In genomic region chr7:112336769-112337168, GRCm38 (mm10) we compare ENCODE assay signal across 8 mouse cellular contexts.
DNase-seq lines count a peak whose midpoint lies in the region; ATAC-seq and TF ChIP-seq lines count a peak whose summit lies in the region.

No protein-coding gene starts in this region.

- ATAC-seq in limb, embryonic 11.5 days (ENCODE audit: insufficient number of reproducible peaks, low FRiP score, low TSS enrichment, low read depth), result no peak
- ATAC-seq in intestine, postnatal 0 days, result no peak

- H3K9me3 ChIP-seq in limb, embryonic 11.5 days (ENCODE audit: control insufficient read depth, low read length), result no peaks in the 10 kb centered on the region
- no peaks in the 10 kb centered on the region for H3K9me3 ChIP-seq in limb, embryonic 10.5 days (replicated peaks)
- no peaks in the 10 kb centered on the region for H3K9me3 ChIP-seq in intestine, postnatal 0 days (ENCODE audit: control insufficient read depth)

- TF ChIP-seq POLR2A in olfactory bulb, adult 2 months (IDR thresholded peaks at IDR 0.05; ENCODE audit: insufficient read depth, low read depth, low read length), result no peak

- WGBS in limb, embryonic 11.5 days, result 75% methylated on average over 15 of the region's 15 CpGs
- WGBS in limb, embryonic 10.5 days, result 78% methylated on average over 15 of the region's 15 CpGs
- WGBS in intestine, postnatal 0 days, result 68% methylated on average over 15 of the region's 15 CpGs
- whole genome bisulfite sequencing in olfactory bulb, adult 2 months, result 27% methylated on average over 15 of the region's 15 CpGs

- no peaks in the 10 kb centered on the region for H3K36me3 ChIP-seq in limb, embryonic 11.5 days (ENCODE audit: control insufficient read depth, insufficient read depth, low read length)
- no peaks in the 10 kb centered on the region for H3K36me3 ChIP-seq in limb, embryonic 10.5 days
- H3K36me3 ChIP-seq in intestine, postnatal 0 days (ENCODE audit: control insufficient read depth, insufficient read depth), result peaks cover 17% of the 10 kb centered on the region

- TF ChIP-seq CTCF in intestine, postnatal 0 days (IDR thresholded peaks at IDR 0.05; ENCODE audit: low read depth), result no peak
- no peak for TF ChIP-seq CTCF in olfactory bulb, adult 2 months (IDR thresholded peaks at IDR 0.05; ENCODE audit: insufficient read depth, low read depth, low read length)

- H3K27me3 ChIP-seq in limb, embryonic 11.5 days (ENCODE audit: control insufficient read depth, insufficient read depth, low read length), result no peaks in the 10 kb centered on the region
- H3K27me3 ChIP-seq in limb, embryonic 10.5 days (ENCODE audit: low read depth, poor library complexity, severe bottlenecking), result 0 out of 2 replicates have a peak, but pooled peaks cover 7% of the 10 kb centered on the region
- H3K27me3 ChIP-seq in intestine, postnatal 0 days (replicated peaks; ENCODE audit: control insufficient read depth, insufficient read depth, low read length), result no peaks in the 10 kb centered on the region

- H3K4me3 ChIP-seq in limb, embryonic 11.5 days (ENCODE audit: low read depth, low read length), result no peak overlapping the region
- no peak overlapping the region for H3K4me3 ChIP-seq in limb, embryonic 10.5 days
- no peak overlapping the region for H3K4me3 ChIP-seq in intestine, postnatal 0 days (ENCODE audit: low read depth, low read length)
- no peak overlapping the region for H3K4me3 ChIP-seq in olfactory bulb, adult 2 months (ENCODE audit: insufficient read depth, low read depth, low read length)

- peak; percentile 28 for DNase-seq in limb, embryonic 11.5 days (ENCODE audit: low spot score)
- DNase-seq in limb, embryonic 10.5 days (ENCODE audit: low spot score), result no peak
- DNase-seq in gastrocnemius, adult 18-20 months (ENCODE audit: low spot score), result peak; percentile 67
- no peak for DNase-seq in ovary, postnatal 10 days (ENCODE audit: low spot score)
- DNase-seq in cerebellum, postnatal 25 days, result no peak
- DNase-seq in natural killer cell, adult 2 months (ENCODE audit: low spot score in 2 of 2), result no peak

- no peak overlapping the region for H3K9ac ChIP-seq in limb, embryonic 11.5 days (ENCODE audit: low read length)
- no peak overlapping the region for H3K9ac ChIP-seq in intestine, postnatal 0 days (ENCODE audit: low read depth, low read length)

- H3K4me1 ChIP-seq in limb, embryonic 11.5 days (ENCODE audit: control insufficient read depth, insufficient read depth, low read length), result no peaks in the 10 kb centered on the region
- peaks cover 9% of the 10 kb centered on the region for H3K4me1 ChIP-seq in limb, embryonic 10.5 days
- no peaks in the 10 kb centered on the region for H3K4me1 ChIP-seq in intestine, postnatal 0 days (replicated peaks; ENCODE audit: control insufficient read depth, insufficient read depth, low read length)
- H3K4me1 ChIP-seq in olfactory bulb, adult 2 months (ENCODE audit: control insufficient read depth, insufficient read depth, low read length), result peaks cover 46% of the 10 kb centered on the region

- H3K4me2 ChIP-seq in limb, embryonic 11.5 days (ENCODE audit: low read depth, severe bottlenecking), result no peak overlapping the region
- H3K4me2 ChIP-seq in intestine, postnatal 0 days (replicated peaks; ENCODE audit: low read depth), result peak overlapping the region; percentile 27; the same call in 1 of the 2 replicates

- H3K27ac ChIP-seq in limb, embryonic 11.5 days (replicated peaks; ENCODE audit: low read depth, low read length), result no peak overlapping the region
- H3K27ac ChIP-seq in limb, embryonic 10.5 days, result no peak overlapping the region
- no peak overlapping the region for H3K27ac ChIP-seq in intestine, postnatal 0 days (ENCODE audit: low read depth, low read length)
- peak overlapping the region; percentile 87 for H3K27ac ChIP-seq in olfactory bulb, adult 2 months (ENCODE audit: insufficient read depth, low read depth, low read length)

Comparison
In these comparisons a context has a peak if more than half of its experiments do, and no peak if none do; other contexts are left out.
1. DNase-seq: peak in limb, embryonic 11.5 days (single experiment) and gastrocnemius, adult 18-20 months (single experiment); none in limb, embryonic 10.5 days (single experiment), ovary, postnatal 10 days (single experiment), cerebellum, postnatal 25 days (0 of 2) and natural killer cell, adult 2 months (0 of 2).